Mouse (Mus musculus) frontal cortex, adult 2 months (tissue): ENCODE measurements around the gene Gsc. TPM values are rescaled to one million over a fixed set of nuclear protein-coding genes. Genes with fewer than 3 reads are reported as not detected.

ENCODE experiments used
- DNase-seq, 2 experiments: peaks; one replicate each; pipeline ENCODE4 v3.0.0; 2022; ENCODE audit warnings: low spot score in 1 of 2; ENCODE audit errors: extremely low spot score in 1 of 2
- polyA plus RNA-seq: library from polyadenylated mRNA; depleted of rRNA; stranded (reverse); fragments of >200 nt; gene quantifications from 2 replicates; pipeline ENCODE4 v1.2.3, GENCODE M21; 2012; rRNA removed

Gsc gene
- 0.13 TPM in 1 of 2 replicates, not detected in the other for polyA plus RNA-seq

- no peak for DNase-seq
These were observed at the start of gene Gsc for GRCm38 (mm10) chr12:104472601-104473424. Gsc (minus strand) TSS chr12:104473330.

- DNase-seq, result no peak
These were observed 46.6 kb upstream of the Gsc start for GRCm38 (mm10) chr12:104519721-104520120.

GRCm38 (mm10) chr12:104507911-104508310 lies 34.8 kb upstream of the Gsc start:
- DNase-seq, result no peak

DNA sequence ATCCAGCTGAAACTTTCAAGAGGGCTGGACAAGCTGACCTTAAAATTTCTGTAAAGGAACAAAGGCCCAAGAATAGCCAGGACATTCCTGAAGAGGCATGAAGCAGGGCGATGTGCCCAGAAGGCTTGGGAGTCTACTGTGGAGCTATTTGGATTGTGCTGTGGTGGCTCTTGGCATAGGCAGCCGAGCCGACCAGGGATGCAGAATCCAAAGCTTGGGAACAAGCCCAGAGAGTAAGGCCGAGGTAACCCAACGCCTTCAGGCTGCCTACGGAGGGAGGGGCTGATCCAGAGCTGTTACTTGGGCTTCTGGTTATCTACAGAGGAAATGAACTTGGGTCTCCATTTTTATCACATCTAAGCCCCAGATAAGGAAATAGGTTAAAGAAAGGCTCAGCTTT lies 18.9 kb upstream of the Gsc start:
- peak in 1 of 2 experiments; percentile 11 for DNase-seq

DNA sequence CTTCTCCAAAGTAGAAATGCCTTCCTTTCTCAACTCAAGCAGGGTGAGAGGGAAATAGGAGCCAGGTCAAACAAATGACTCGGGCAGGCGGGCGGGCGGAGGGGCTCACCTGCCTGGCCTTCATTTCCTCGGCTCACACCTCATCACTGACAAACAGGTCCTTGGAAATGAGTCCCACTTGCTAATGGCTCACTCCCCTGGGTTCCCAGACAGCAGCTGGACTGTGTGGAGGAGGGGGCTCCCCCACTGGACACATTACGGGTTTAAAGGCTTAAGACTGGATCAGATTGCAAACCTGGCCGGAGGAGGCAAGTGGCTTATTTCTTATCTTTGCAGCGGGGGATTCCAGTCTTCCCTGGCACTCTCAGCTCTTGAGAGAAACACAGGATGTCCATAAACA lies 13.1 kb upstream of the Gsc start:
- DNase-seq, result no peak

DNA sequence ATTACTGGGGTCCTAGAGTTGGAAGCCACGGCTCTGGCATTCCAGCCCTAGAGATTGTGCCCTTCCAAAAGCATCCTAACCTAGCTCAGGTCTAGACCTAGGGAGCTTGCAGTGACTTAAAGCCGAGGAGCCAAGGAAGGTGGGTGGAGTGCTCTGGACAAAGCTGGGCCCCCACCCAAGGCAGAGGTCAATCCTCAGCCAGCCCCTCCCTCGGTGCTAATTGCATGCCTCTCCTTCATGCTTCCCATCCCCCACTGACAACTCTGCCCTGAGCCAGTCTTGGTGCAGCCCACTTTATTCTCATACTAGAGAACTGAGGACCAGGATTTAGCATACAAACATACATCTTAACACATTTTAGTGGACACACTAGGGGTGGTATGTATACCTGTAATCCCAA lies 12.0 kb upstream of the Gsc start:
- no peak for DNase-seq

DNA sequence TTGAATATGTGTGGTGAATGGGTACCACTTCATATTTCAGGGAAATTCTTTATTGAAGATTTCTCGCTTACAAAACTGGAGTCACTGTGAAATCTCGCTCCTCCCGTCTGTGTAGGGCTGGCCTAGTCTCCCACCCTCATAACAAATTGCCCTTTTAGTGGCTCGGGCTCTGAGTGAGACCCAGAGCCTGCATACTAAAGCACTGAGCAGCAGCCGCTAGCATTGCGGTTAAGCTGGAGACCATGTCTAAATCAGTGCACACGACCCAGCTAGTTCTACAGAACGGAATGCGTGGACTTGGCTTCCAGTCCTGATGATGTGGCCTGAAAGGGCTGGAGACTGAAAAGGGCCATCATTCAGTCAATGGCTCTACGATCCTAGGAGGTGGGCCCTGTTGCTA lies 7.9 kb upstream of the Gsc start:
- DNase-seq, result no peak

DNA sequence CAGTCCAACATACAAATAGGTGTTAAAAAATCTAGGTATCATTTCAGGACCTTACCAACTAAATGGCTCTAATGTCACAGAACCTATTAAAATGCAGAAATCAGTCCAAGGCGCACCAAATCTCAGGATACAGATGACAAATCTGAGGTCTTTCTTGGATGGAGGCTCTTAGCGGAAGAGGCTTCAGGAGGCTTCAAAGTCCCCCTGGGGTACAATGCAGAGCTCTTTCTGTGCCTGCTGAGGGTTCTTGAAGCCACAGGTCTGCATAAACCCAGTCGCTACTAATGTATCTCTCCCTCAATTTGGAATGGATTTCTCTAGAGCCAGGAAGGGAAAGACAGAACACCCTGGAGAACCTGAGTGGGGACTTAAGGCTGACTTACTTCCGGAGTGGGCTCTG lies 5.1 kb upstream of the Gsc start:
- no peak for DNase-seq

GRCm38 (mm10) chr12:104477501-104477900 lies 4.4 kb upstream of the Gsc start:
- no peak for DNase-seq

DNA sequence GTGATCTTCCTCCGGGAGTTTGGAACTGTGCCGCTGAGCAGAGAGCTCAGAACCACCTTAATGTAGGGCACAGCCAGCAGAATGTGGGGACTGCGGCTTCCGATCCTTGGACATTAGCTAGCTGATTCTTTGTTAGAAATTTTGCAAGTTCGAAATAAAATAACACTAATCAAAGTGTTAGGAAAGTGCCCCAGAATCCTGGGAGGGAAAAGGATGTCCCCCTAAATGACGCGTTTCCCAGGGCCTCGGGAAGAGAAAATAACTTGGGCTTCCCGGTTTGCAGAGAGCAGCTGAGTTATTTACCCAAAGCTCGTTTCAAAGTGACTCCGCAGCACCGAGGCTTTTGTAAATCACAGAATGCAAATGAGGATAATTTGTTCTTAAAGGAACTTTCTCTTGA lies 3.9 kb upstream of the Gsc start:
- peak in 1 of 2 experiments; percentile 4 for DNase-seq

GRCm38 (mm10) chr12:104475946-104476345 lies 2.8 kb upstream of the Gsc start:
- DNase-seq, result no peak

DNA sequence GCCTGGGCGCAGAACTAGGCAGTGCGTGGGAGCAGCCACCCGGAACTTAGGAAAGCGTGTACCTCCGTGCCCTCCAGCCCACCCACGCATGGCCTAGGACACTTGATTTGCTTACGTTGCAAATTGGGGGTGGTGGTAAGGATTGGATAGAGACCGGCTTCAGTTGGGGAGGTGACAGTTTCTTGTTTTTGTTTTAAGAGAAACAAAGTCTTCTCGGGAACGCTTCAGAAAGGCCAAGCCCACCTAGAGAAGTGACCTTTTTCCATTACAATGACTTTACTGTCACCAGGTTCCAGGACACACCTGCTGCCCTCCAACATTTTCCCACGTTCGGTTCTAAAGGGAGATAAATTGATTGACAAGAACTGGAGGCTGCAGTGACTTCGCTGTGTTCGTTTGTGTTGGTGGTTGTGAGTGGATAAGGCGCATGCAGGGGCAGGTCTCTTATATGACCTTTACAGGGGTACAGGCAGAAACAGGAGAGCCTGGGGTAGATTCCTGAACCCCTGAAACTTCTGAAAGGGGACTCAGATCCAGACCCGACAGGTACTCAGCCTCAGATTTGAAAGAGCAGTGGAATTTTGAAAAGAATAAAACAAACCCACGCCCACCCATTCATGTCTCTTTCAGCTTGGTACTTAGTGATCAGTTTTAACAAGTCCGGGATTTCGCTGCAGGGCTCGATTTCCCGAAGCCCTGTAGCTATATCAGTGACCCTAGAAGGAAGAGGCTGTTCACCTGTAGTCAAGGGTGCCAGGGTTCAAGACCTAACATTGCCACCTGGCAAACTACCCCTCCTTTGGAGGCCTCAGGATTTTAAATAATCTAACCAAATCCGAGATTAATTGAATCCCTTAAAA lies 2.0 kb upstream of the Gsc start:
- DNase-seq, result peak in 1 of 2 experiments; percentile 1

DNA sequence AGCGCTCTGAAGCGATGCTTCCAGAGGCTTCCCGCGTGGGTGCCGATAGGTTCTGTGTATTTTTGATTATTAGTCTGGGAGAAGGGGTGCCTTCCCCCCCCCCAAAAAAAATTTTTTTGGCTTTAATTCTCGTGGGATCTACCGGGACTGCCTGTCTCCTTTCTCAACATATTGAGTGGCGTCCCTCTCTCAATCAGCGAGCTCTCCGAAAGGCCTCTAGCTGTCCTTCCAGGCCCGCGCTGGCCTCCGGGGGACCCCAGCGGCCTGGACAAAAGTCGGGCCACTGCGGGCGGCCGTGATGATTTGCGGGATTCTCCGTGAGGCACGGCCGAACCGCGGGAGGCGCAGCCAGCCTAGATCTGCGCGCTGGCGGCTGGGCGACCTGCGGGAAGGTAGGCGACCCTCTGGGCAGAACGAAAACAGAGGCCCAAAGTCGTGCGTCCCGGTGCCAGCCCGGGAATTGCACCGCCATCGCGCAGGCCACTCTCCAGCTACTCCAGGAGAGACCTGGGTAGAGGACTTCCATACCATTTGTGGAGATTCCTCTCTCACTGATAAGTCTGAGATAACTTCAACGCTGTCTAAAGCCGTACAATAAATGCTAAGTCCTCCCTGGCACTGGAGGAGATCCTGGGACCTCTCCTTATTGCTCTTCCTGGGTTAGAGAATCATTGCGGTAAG lies 1.2 kb upstream of the Gsc start:
- no peak for DNase-seq

DNA sequence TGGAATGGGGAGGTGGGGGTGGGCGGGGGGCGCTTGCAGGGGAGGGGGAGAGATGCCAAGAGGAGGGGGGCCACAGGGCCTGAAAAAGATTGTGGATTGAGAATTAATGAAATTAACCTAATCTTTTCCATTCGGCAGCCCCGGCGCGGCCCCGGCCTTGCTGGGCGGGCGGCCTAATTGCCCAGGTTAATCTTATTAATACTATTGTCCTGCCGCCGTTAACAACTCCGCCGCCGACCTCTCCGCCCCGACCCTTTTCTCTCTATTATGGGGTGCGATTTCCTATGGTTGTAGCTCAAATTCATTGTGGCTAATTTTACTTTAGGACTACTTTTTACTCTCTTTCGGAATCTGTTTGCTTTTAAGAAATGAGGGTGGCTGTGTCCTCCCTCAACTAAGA lies 362 bp upstream of the Gsc start:
- DNase-seq, result no peak

GRCm38 (mm10) chr12:104472218-104472525 lies 958 bp downstream of the Gsc start:
- no peak for DNase-seq

- DNase-seq, result peak in 1 of 2 experiments; percentile 9
These were observed 1.5 kb downstream of the Gsc start for GRCm38 (mm10) chr12:104471351-104472217.

DNA sequence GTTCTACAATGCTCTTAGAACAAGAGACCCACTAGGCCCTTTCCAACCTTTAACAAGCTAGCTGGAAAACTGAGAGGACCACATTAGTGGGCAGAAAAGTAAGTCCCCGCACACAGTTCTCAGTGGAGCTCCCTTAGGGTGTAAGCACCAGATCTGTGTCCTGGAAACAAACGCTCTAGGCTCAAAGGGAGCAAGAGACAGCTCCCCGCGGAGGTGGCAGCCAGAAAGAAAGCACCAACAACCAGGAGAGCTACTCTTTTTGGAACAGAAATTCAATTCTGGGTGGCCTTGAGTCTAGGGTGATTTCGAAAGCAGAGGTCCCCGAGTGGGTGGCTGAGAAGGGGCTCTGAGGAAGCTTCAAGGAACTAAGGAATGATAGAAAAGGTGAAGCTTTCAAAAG lies 2.5 kb downstream of the Gsc start:
- DNase-seq, result no peak

DNA sequence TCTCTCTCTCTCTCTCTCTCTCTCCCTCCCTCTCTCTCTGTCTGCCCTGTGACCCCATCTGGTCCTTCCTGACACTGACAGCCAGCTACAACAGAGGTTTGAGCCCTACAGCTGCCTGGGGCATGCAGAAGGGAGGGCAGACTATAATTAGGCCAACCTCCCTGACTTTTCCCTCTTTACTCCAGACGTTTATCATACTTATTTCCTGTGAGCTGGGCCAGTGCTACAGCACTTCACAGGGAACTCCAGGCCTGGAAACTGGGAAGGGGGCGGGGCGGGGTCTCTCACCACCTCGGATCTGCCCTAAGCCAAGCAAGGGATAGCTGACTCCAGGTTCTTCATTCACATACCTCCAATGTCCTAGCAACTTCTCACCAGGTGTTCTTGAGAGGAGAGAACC lies 4.3 kb downstream of the Gsc start:
- no peak for DNase-seq

- no peak for DNase-seq
These were observed 5.8 kb downstream of the Gsc start for GRCm38 (mm10) chr12:104467372-104467771.

- DNase-seq, result no peak
These were observed 6.2 kb downstream of the Gsc start for GRCm38 (mm10) chr12:104466930-104467329.
